Mouse (Mus musculus): ENCODE data around the gene Rps8.

Rps8 gene

GRCm38 (mm10) chr4:117124518-117125347 is 31.3 kb downstream of the Rps8 start:
- peak; percentile 53 for DNase-seq

GRCm38 (mm10) chr4:117124218-117124517 is 31.9 kb downstream of the Rps8 start:
- DNase-seq: no peak

GRCm38 (mm10) chr4:117123546-117124217 is 32.4 kb downstream of the Rps8 start:
- DNase-seq: no peak

GRCm38 (mm10) chr4:117122209-117122608 is 33.8 kb downstream of the Rps8 start:
- DNase-seq: peak; percentile 28

- peak; percentile 97 for DNase-seq
Observed at GRCm38 (mm10) chr4:117120445-117121414, 35.3 kb downstream of the Rps8 start.

- DNase-seq: no peak
Observed at GRCm38 (mm10) chr4:117120052-117120444, 36.0 kb downstream of the Rps8 start.

- no peak for DNase-seq
Observed at GRCm38 (mm10) chr4:117119636-117120035, 36.4 kb downstream of the Rps8 start.

GRCm38 (mm10) chr4:117117931-117118330 is 38.1 kb downstream of the Rps8 start:
- no peak for DNase-seq

GRCm38 (mm10) chr4:117115592-117115991 is 40.5 kb downstream of the Rps8 start:
- no peak for DNase-seq

GRCm38 (mm10) chr4:117113237-117113636 is 42.8 kb downstream of the Rps8 start:
- no peak for DNase-seq

GRCm38 (mm10) chr4:117110985-117111384 is 45.1 kb downstream of the Rps8 start:
- DNase-seq: no peak

GRCm38 (mm10) chr4:117110249-117110648 is 45.8 kb downstream of the Rps8 start:
- no peak for DNase-seq

- DNase-seq: no peak
Observed at GRCm38 (mm10) chr4:117109330-117109729, 46.7 kb downstream of the Rps8 start.

- DNase-seq: no peak
Observed at GRCm38 (mm10) chr4:117108524-117108849, 47.6 kb downstream of the Rps8 start.

- DNase-seq: no peak
Observed at GRCm38 (mm10) chr4:117107813-117108523, 48.1 kb downstream of the Rps8 start.

- DNase-seq: no peak
Observed at GRCm38 (mm10) chr4:117105127-117105526, 50.9 kb downstream of the Rps8 start.

GRCm38 (mm10) chr4:117104672-117105071 is 51.4 kb downstream of the Rps8 start:
- DNase-seq: no peak
